Mouse (Mus musculus) spleen, adult 12 weeks (tissue): ENCODE measurements around the gene Aspa.
"Not testable (repeated sequence)": the region's sequence is repeated elsewhere in the genome, so short reads cannot be mapped to it uniquely, and the experiment has no call there.

Source experiments
- DNase-seq: peaks from one replicate; pipeline ENCODE4 v3.0.0; 2022; ENCODE audit warnings: low spot score

Aspa gene

GRCm38 (mm10) chr11:73329442-73329841 is at the start of gene Aspa, which contains the start of the genes Gm49340 and Spata22:
Aspa (minus strand) TSS chr11:73329596.
Gm49340 (plus strand) TSS chr11:73329741.
Spata22 (plus strand) TSS chr11:73329741.
- no peak for DNase-seq

- DNase-seq = no peak
Observed at GRCm38 (mm10) chr11:73370946-73371345, 41.5 kb upstream of the Aspa start, which contains the start of gene Olfr376. Olfr376 (plus strand) TSS chr11:73371246.

GRCm38 (mm10) chr11:73350483-73350882 is 21.1 kb upstream of the Aspa start, which contains the start of gene Olfr20:
Olfr20 (plus strand) TSS chr11:73350783.
- no peak for DNase-seq

- no peak for DNase-seq
Observed at GRCm38 (mm10) chr11:73336919-73337318, 7.5 kb upstream of the Aspa start.

GRCm38 (mm10) chr11:73333357-73333756 is 4.0 kb upstream of the Aspa start:
- DNase-seq = no peak

GRCm38 (mm10) chr11:73327361-73327760 is 2.0 kb downstream of the Aspa start:
- DNase-seq = no peak

GRCm38 (mm10) chr11:73326485-73326886 is 2.9 kb downstream of the Aspa start:
- no peak for DNase-seq

GRCm38 (mm10) chr11:73323906-73324830 is 5.2 kb downstream of the Aspa start:
- DNase-seq = no peak

- DNase-seq = not testable (repeated sequence)
Observed at GRCm38 (mm10) chr11:73321064-73321463, 8.3 kb downstream of the Aspa start.

GRCm38 (mm10) chr11:73318581-73318980 is 10.8 kb downstream of the Aspa start:
- not testable (repeated sequence) for DNase-seq

GRCm38 (mm10) chr11:73315961-73316360 is 13.4 kb downstream of the Aspa start:
- no peak for DNase-seq

GRCm38 (mm10) chr11:73303123-73303522 is 26.3 kb downstream of the Aspa start:
- DNase-seq = no peak

GRCm38 (mm10) chr11:73289621-73290020 is 39.8 kb downstream of the Aspa start:
- DNase-seq = no peak

- DNase-seq = no peak
Observed at GRCm38 (mm10) chr11:73284351-73284750, 45.0 kb downstream of the Aspa start.

- DNase-seq = no peak
Observed at GRCm38 (mm10) chr11:73283926-73284325, 45.5 kb downstream of the Aspa start.

- DNase-seq = no peak
Observed at GRCm38 (mm10) chr11:73283369-73283768, 46.0 kb downstream of the Aspa start.

GRCm38 (mm10) chr11:73281528-73282027 is 47.8 kb downstream of the Aspa start:
- DNase-seq = no peak

GRCm38 (mm10) chr11:73280710-73281109 is 48.7 kb downstream of the Aspa start:
- no peak for DNase-seq

- DNase-seq = no peak
Observed at GRCm38 (mm10) chr11:73274821-73275220, 54.6 kb downstream of the Aspa start.

GRCm38 (mm10) chr11:73267267-73267666 is 62.1 kb downstream of the Aspa start, which contains the start of gene Trpv3:
Trpv3 (plus strand) TSS chr11:73267388.
- DNase-seq = no peak

GRCm38 (mm10) chr11:73261385-73261784 is 68.0 kb downstream of the Aspa start:
- no peak for DNase-seq

- DNase-seq = no peak
Observed at GRCm38 (mm10) chr11:73260457-73260856, 68.9 kb downstream of the Aspa start.

- DNase-seq = no peak
Observed at GRCm38 (mm10) chr11:73258664-73259063, 70.7 kb downstream of the Aspa start.
